Mouse (Mus musculus): ENCODE measurements around the gene Glod4. TPM values are rescaled to one million over a fixed set of nuclear protein-coding genes. Genes with fewer than 3 reads are reported as not detected.

The Glod4 gene
- polyA plus RNA-seq, 1 experiment from 2014 or later: 131 TPM

DNA sequence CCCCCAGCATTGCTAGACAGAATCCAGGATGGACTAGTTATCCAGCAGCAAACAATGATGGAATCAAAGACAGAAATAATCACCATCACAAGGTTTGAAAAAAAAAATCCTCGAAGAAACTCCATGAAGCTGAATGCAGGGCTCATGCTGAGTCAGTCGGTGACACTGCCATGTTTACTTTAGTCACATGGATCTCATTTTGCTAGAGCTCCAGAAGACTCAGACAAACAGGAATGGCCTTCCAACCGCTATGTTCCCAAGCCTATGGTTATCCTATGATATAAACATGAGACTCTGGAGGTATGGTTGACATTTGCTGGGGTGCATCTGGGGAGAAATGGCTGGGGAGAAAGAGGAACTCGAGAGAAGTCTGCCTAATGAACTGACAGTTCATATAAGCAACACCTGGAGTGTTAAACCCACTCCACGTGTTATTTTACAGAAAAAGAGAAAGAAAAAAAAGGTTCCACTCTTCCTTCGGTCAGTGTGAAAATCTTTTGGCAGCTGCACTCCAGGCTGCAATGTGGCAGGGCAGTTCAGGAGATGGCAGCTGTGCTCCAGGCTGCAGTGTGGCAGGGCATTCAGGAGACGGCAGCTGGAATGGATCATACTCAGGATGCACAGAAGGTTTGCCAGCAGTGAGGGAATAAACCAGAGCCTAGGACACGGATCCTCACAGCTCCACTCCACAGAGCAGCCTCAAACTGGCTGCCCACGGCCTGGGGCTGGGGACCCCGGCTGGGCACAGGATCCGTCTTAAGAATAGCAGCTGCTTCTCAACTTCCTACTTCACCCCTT is 169.0 kb downstream of the Glod4 start:
- H3K4me2 ChIP-seq: no peak overlapping the region
- DNase-seq (ENCODE audit: low spot score, missing footprints) (no peak), ATAC-seq (ENCODE audit: low FRiP score) (no peak)
- no peaks in the 10 kb centered on the region for H3K27me3 ChIP-seq (ENCODE audit: control insufficient read depth, insufficient read depth, low read length)
- H3K4me1 ChIP-seq (ENCODE audit: control insufficient read depth, insufficient read depth, low read length): no peaks in the 10 kb centered on the region
- H3K36me3 ChIP-seq (ENCODE audit: control insufficient read depth, insufficient read depth, low read length): no peaks in the 10 kb centered on the region
- H3K27ac ChIP-seq (ENCODE audit: low read depth, low read length): no peak overlapping the region
- no peaks in the 10 kb centered on the region for H3K9me3 ChIP-seq (ENCODE audit: control insufficient read depth, low read length)
- 76% methylated on average over 11 of the region's 11 CpGs for WGBS
- H3K9ac ChIP-seq (ENCODE audit: low read length): no peak overlapping the region
- H3K4me3 ChIP-seq (ENCODE audit: low read depth, low read length): no peak overlapping the region

Other genes with a start within 250 kb of the Glod4 start
- gene 1700016K19Rik, start 243.8 kb downstream of the Glod4 start, polyA plus RNA-seq (2014; fragmentation: Nextera tagmentation; extraction: Ambion mirVana): 0.23 TPM in 1 of 2 replicates, not detected in the other
- gene Rflnb, start 215.9 kb downstream of the Glod4 start, polyA plus RNA-seq (2014; fragmentation: Nextera tagmentation; extraction: Ambion mirVana): 13.4 and 13.9 TPM in 2 replicates
- gene Vps53, start 64.1 kb downstream of the Glod4 start, polyA plus RNA-seq (2014; fragmentation: Nextera tagmentation; extraction: Ambion mirVana): 44.2 and 47.4 TPM in 2 replicates
- gene Fam57a, start 64.1 kb downstream of the Glod4 start, polyA plus RNA-seq (2014; fragmentation: Nextera tagmentation; extraction: Ambion mirVana): 30.9 and 32.7 TPM in 2 replicates
- 0.34 and 0.40 TPM in 2 replicates for gene Dbil5, start 26.1 kb downstream of the Glod4 start, polyA plus RNA-seq (2014; fragmentation: Nextera tagmentation; extraction: Ambion mirVana)
- 31.1 and 42.8 TPM in 2 replicates for gene Gemin4, start 26.1 kb downstream of the Glod4 start, polyA plus RNA-seq (2014; fragmentation: Nextera tagmentation; extraction: Ambion mirVana)
- gene Mrm3, start within 50 bp of the Glod4 start, polyA plus RNA-seq (2014; fragmentation: Nextera tagmentation; extraction: Ambion mirVana): 19.5 and 20.1 TPM in 2 replicates
- 43.8 and 51.3 TPM in 2 replicates for gene Nxn, start 155.4 kb upstream of the Glod4 start, polyA plus RNA-seq (2014; fragmentation: Nextera tagmentation; extraction: Ambion mirVana)
- 117 and 118 TPM in 2 replicates for gene Timm22, start 163.2 kb upstream of the Glod4 start, polyA plus RNA-seq (2014; fragmentation: Nextera tagmentation; extraction: Ambion mirVana)

All from midbrain, embryonic 11.5 days (tissue).